Comparison of ENCODE assay signal across 8 mouse cellular contexts in the genomic region with DNA sequence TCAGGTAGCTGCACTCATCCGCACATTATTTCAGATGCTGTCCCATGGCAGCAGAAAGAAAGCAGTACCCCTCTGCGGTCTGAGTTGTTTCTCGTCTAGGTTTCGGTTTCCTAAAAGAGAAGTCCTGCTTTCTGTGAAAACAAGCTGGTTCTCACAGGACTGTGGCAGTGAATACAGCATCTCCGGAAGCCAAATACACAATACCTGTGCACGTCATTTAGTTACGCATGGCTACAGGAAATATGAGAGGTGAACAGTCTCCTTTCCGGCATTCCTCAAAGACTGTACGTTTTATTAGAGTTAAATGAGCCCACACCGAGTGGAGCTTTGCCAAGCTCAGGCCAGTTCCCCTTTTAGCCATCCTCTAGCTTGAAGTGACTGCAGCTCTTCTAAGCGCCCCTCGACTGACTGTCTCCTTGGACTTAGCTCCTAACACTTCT. TPM values are rescaled to one million over a fixed set of nuclear protein-coding genes. Genes with fewer than 3 reads are reported as not detected.
DNase-seq lines count a peak whose midpoint lies in the region; ATAC-seq and TF ChIP-seq lines count a peak whose summit lies in the region.

No protein-coding gene starts in this region.

- TF ChIP-seq EP300 in stomach, postnatal 0 days (optimal IDR thresholded peaks at IDR 0.05): no peak

- ATAC-seq in kidney, embryonic 15.5 days (replicated peaks; ENCODE audit: low FRiP score): peak; percentile 33; the same call in 1 of the 2 replicates
- peak; percentile 18; the same call in 1 of the 2 replicates for ATAC-seq in stomach, postnatal 0 days (ENCODE audit: low FRiP score, low TSS enrichment)
- ATAC-seq in midbrain, embryonic 13.5 days: no peak

- DNase-seq in left cerebral cortex, adult 2 months (ENCODE audit: extremely low spot score in 1 of 2, low spot score in 2 of 2): no peak
- DNase-seq in left cerebral cortex, adult 11 months (ENCODE audit: low spot score): no peak
- peak; percentile 8 for DNase-seq in gastrocnemius, postnatal 14 days
- DNase-seq in lung, postnatal 25 days (ENCODE audit: low spot score): peak; percentile 68
- no peak for DNase-seq in stomach, postnatal 0 days (ENCODE audit: low spot score)
- no peak for DNase-seq in cerebellum, postnatal 36 days

- H3K27ac ChIP-seq in left cerebral cortex, adult 2 months: peak overlapping the region; percentile 75
- H3K27ac ChIP-seq in kidney, embryonic 15.5 days: peak overlapping the region; percentile 91
- H3K27ac ChIP-seq in stomach, postnatal 0 days (replicated peaks): peak overlapping the region; percentile 42
- H3K27ac ChIP-seq in midbrain, embryonic 13.5 days: no peak overlapping the region

- H3K4me1 ChIP-seq in kidney, embryonic 15.5 days: peaks cover 32% of the 10 kb centered on the region
- H3K4me1 ChIP-seq in stomach, postnatal 0 days (replicated peaks; ENCODE audit: control insufficient read depth, insufficient read depth): no peaks in the 10 kb centered on the region
- no peaks in the 10 kb centered on the region for H3K4me1 ChIP-seq in midbrain, embryonic 13.5 days (replicated peaks)

- H3K9me3 ChIP-seq in kidney, embryonic 15.5 days (replicated peaks): no peaks in the 10 kb centered on the region
- H3K9me3 ChIP-seq in stomach, postnatal 0 days (ENCODE audit: control insufficient read depth, low read length): no peaks in the 10 kb centered on the region
- H3K9me3 ChIP-seq in midbrain, embryonic 13.5 days: no peaks in the 10 kb centered on the region

- TF ChIP-seq CTCF in left cerebral cortex, adult 2 months (IDR thresholded peaks at IDR 0.05): no peak
- TF ChIP-seq CTCF in stomach, postnatal 0 days (IDR thresholded peaks at IDR 0.05; ENCODE audit: low read depth): no peak

- intact Hi-C loops in left cerebral cortex, adult 2 months (cut with DNase I): no loop called here
- intact Hi-C loops in gastrocnemius, postnatal 14 days (cut with DNase I; ENCODE audit: low total_unique reads): no loop called here

- H3K4me2 ChIP-seq in kidney, embryonic 15.5 days: peak overlapping the region; percentile 49
- peak overlapping the region; percentile 15 for H3K4me2 ChIP-seq in stomach, postnatal 0 days (replicated peaks; ENCODE audit: low read depth)
- H3K4me2 ChIP-seq in midbrain, embryonic 13.5 days (replicated peaks): no peak overlapping the region

- peak overlapping the region; percentile 9 for H3K4me3 ChIP-seq in left cerebral cortex, adult 2 months
- peak overlapping the region; percentile 10; the same call in 1 of the 2 replicates for H3K4me3 ChIP-seq in kidney, embryonic 15.5 days (replicated peaks)
- H3K4me3 ChIP-seq in stomach, postnatal 0 days (ENCODE audit: low read depth, low read length): no peak overlapping the region
- no peak overlapping the region for H3K4me3 ChIP-seq in midbrain, embryonic 13.5 days (replicated peaks)

- no peaks in the 10 kb centered on the region for H3K27me3 ChIP-seq in kidney, embryonic 15.5 days
- no peaks in the 10 kb centered on the region for H3K27me3 ChIP-seq in stomach, postnatal 0 days (ENCODE audit: control insufficient read depth, insufficient read depth, low read length)
- no peaks in the 10 kb centered on the region for H3K27me3 ChIP-seq in midbrain, embryonic 13.5 days

- WGBS in kidney, embryonic 15.5 days: 21% methylated on average over 12 of the region's 12 CpGs
- WGBS in stomach, postnatal 0 days: 52% methylated on average over 12 of the region's 12 CpGs
- 73% methylated on average over 12 of the region's 12 CpGs for WGBS in midbrain, embryonic 13.5 days

- peak overlapping the region; percentile 24; the same call in 1 of the 2 replicates for H3K9ac ChIP-seq in kidney, embryonic 15.5 days
- H3K9ac ChIP-seq in stomach, postnatal 0 days (ENCODE audit: low read length): peak overlapping the region; percentile 27; the same call in 1 of the 2 replicates
- H3K9ac ChIP-seq in midbrain, embryonic 13.5 days (replicated peaks): no peak overlapping the region

- no peaks in the 10 kb centered on the region for H3K36me3 ChIP-seq in kidney, embryonic 15.5 days
- H3K36me3 ChIP-seq in stomach, postnatal 0 days (ENCODE audit: control insufficient read depth, insufficient read depth, low read length): no peaks in the 10 kb centered on the region
- H3K36me3 ChIP-seq in midbrain, embryonic 13.5 days: no peaks in the 10 kb centered on the region

RNA-seq across cellular contexts. Expression of a gene that starts 10.7 kb away (rescaled TPM):
- total RNA-seq in left cerebral cortex, adult 2 months (2021): 10 to 100 TPM; 32.5 to 34.5 TPM
- total RNA-seq in gastrocnemius, postnatal 14 days (2021): 10 to 100 TPM; 13.8 to 14.0 TPM
- polyA plus RNA-seq in kidney, embryonic 15.5 days (2015; fragmentation: Nextera tagmentation; extraction: Ambion mirVana): 74.4 and 76.7 TPM in 2 replicates
- 21.5 and 22.6 TPM in 2 replicates for polyA plus RNA-seq in stomach, postnatal 0 days (2015; fragmentation: Nextera tagmentation; extraction: Ambion mirVana)
- polyA plus RNA-seq in midbrain, embryonic 13.5 days (2015; fragmentation: Nextera tagmentation; extraction: Ambion mirVana): 48.6 and 60.5 TPM in 2 replicates

RNA-seq across cellular contexts. Expression of a gene that starts 26.1 kb away (rescaled TPM):
- 1 to 10 TPM; 1.5 to 4.4 TPM for total RNA-seq in left cerebral cortex, adult 2 months (2021)
- under 1 TPM; 0.78 to 0.86 TPM for total RNA-seq in gastrocnemius, postnatal 14 days (2021)
- 3.7 and 5.5 TPM in 2 replicates for polyA plus RNA-seq in kidney, embryonic 15.5 days (2015; fragmentation: Nextera tagmentation; extraction: Ambion mirVana)
- polyA plus RNA-seq in stomach, postnatal 0 days (2015; fragmentation: Nextera tagmentation; extraction: Ambion mirVana): 0.46 and 0.98 TPM in 2 replicates
- 3.7 and 4.3 TPM in 2 replicates for polyA plus RNA-seq in midbrain, embryonic 13.5 days (2015; fragmentation: Nextera tagmentation; extraction: Ambion mirVana)

RNA-seq across cellular contexts. Expression of a gene that starts 40.8 kb away (rescaled TPM):
- total RNA-seq in left cerebral cortex, adult 2 months (2021): under 1 TPM; 0.45 to 0.47 TPM
- 1 to 10 TPM; 2.2 to 2.3 TPM for total RNA-seq in gastrocnemius, postnatal 14 days (2021)
- polyA plus RNA-seq in kidney, embryonic 15.5 days (2015; fragmentation: Nextera tagmentation; extraction: Ambion mirVana): 52.3 TPM in 2 replicates
- polyA plus RNA-seq in stomach, postnatal 0 days (2015; fragmentation: Nextera tagmentation; extraction: Ambion mirVana): 9.6 and 11.3 TPM in 2 replicates
- polyA plus RNA-seq in midbrain, embryonic 13.5 days (2015; fragmentation: Nextera tagmentation; extraction: Ambion mirVana): 19.7 and 20.0 TPM in 2 replicates

Comparison
In these comparisons a context has a peak if more than half of its experiments do, and no peak if none do; other contexts are left out.
1. DNase-seq: peak in gastrocnemius, postnatal 14 days (single experiment) and lung, postnatal 25 days (single experiment); none in left cerebral cortex, adult 2 months (0 of 2), left cerebral cortex, adult 11 months (single experiment), stomach, postnatal 0 days (single experiment) and cerebellum, postnatal 36 days (0 of 2).
2. H3K4me3 ChIP-seq: peak in left cerebral cortex, adult 2 months (single experiment) and kidney, embryonic 15.5 days (single experiment); none in stomach, postnatal 0 days (single experiment) and midbrain, embryonic 13.5 days (single experiment).